Mouse (Mus musculus) ovary, postnatal 36 days (tissue): Measurements from ENCODE around the gene Col4a2.
A peak's percentile ranks its signal among the peaks of the same experiment; 100 is the strongest.
"Not testable (repeated sequence)": the region's sequence is repeated elsewhere in the genome, so short reads cannot be mapped to it uniquely, and the experiment has no call there.

Experiments
- DNase-seq: peaks from one replicate; pipeline ENCODE4 v3.0.0; 2022; ENCODE audit warnings: low spot score, mixed read lengths

The Col4a2 gene

GRCm38 (mm10) chr8:11492340-11492739 is 179.7 kb downstream of the Col4a2 start:
- not testable (repeated sequence) for DNase-seq

- DNase-seq = peak; percentile 90
Observed at GRCm38 (mm10) chr8:11497017-11497990, 184.7 kb downstream of the Col4a2 start, which contains the start of gene Naxd. Naxd (plus strand) TSS chr8:11497506.

- no peak for DNase-seq
Observed at GRCm38 (mm10) chr8:11498281-11498680, 185.7 kb downstream of the Col4a2 start.
